Mouse (Mus musculus): ENCODE data around the gene Slc39a7.
"Not testable (repeated sequence)": the region's sequence is repeated elsewhere in the genome, so short reads cannot be mapped to it uniquely, and the experiment has no call there.

Slc39a7 gene

DNA sequence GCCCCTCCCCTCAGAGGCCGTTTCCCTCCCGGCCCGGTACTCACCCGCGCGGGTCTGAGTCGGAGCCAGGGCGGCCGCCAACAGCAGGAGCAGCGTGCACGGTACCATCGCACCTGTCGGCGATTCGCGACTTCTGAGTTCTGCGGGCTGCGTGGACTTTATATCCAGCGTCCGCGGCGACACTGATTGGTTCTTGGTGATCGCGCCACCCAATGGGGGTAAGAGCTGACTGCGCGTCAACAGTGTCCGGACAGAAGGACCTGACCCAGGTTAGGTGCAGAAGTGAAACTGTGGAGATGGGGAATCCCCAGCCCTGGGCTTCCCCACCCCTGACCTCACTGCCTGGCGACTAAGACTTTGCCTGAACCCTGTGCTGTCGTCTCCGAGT lies 31.3 kb downstream of the Slc39a7 start, which contains the start of gene H2-K1:
H2-K1 (minus strand) TSS at position 198 of the 388 bp plus-strand sequence.
- DNase-seq (ENCODE audit: inconsistent ontology term) = peak; percentile 88

DNA sequence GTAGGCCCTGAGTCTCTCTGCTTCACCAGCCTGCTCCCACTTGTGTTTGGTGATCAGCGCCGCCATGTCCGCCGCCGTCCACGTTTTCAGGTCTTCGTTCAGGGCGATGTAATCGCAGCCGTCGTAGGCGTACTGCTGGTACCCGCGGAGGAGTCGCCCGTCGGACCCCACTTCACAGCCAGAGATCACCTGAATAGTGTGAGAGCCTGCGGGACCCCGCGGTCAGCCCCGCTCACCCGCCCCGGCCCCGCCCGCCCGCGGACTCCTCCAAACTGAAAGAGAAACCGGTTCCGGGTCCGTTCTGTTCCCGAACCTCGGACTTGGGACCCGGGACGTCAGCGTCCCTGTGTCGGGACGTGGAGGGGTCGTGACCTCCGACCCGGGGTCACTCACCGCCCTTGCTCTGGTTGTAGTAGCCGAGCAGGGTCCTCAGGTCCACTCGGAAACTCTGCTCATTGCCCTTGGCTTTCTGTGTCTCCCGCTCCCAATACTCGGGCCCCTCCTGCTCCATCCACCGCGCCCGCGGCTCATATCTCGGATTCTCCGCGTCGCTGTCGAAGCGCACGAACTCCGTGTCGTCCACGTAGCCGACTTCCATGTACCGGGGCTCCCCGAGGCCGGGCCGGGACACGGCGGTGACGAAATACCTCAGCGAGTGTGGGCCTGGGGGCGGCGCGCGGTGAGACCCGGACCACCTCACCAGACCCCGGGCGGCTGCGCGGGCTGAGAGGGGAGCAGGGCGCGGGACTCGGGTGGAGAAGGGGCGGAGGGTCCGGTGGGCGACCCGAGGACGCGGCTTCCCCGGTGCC lies 31.9 kb downstream of the Slc39a7 start:
- DNase-seq (ENCODE audit: inconsistent ontology term) = peak; percentile 38

DNA sequence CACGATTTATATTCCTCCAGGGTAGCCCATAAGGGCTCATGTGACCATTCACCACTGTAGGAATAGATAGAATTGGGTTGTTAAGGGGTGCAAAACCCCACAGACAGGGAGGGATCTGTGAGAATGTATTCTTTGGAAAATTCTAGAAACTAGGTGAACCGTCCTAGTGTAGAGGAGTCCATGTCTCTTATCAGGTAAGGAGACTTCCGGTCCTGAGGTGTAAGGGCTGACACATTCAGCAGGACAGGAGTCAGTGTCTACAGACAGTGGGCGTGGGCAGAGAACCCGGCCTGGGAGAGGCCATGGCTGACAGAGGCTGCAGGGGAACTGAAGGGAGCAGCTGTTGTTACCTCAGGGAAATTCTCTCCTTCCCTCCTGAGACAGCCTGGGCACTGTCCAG lies 32.8 kb downstream of the Slc39a7 start:
- DNase-seq (ENCODE audit: inconsistent ontology term) = not testable (repeated sequence)

DNA sequence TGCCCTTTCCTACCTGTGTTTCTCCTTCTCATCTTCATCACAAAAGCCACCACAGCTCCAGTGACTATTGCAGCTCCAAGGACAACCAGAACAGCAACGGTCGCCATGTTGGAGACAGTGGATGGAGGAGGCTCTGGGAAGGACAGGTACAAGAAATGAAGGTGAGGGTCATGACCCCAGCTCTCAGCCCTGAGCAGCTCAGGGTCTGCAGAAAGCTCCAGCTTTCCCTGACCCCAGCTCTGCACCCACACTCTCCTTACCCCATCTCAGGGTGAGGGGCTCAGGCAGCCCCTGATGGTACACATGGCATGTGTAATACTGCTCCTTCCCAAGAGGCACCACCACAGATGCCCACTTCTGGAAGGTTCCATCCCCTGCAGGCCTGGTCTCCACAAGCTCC lies 34.5 kb downstream of the Slc39a7 start:
- DNase-seq (ENCODE audit: inconsistent ontology term) = not testable (repeated sequence)

DNA sequence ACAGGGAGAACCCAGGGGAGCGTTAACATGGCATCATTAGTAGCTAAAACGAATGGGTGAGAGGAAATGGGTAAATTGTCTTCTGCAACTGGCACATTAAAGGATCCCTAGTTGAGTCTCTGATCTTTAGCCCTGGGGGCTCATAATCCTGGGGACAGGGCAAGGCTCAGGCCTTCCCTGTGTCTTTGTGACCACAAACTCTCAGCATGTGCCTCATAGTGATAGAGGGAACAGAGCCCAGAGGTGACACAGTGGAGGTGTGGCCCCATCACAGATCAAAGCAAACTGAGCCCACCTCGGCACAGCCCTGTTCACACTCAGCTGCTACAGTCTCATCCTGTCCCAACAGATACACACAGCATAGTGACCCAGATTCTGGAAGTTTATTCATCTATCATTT lies 35.8 kb downstream of the Slc39a7 start:
- DNase-seq (ENCODE audit: inconsistent ontology term) = no peak

DNA sequence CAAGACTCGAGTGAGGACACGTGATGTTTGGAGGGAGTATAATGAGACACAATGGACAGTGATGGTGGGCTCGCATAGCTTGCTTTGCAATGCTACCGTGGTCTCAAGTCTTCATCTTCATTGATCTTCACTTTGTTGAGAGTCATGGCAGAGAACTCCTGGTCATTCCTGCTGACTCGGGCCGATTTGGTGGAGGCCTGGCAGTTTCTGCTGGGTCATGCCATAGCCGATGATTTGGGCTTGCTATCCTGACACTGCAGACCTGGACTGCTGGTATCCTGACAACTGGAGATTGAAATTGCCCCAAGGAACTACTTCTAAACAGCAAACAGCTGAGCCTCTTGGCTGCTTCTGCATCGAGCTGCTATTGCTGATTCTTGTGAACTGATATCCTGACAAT lies 36.5 kb downstream of the Slc39a7 start:
- no peak for DNase-seq (ENCODE audit: inconsistent ontology term)

DNA sequence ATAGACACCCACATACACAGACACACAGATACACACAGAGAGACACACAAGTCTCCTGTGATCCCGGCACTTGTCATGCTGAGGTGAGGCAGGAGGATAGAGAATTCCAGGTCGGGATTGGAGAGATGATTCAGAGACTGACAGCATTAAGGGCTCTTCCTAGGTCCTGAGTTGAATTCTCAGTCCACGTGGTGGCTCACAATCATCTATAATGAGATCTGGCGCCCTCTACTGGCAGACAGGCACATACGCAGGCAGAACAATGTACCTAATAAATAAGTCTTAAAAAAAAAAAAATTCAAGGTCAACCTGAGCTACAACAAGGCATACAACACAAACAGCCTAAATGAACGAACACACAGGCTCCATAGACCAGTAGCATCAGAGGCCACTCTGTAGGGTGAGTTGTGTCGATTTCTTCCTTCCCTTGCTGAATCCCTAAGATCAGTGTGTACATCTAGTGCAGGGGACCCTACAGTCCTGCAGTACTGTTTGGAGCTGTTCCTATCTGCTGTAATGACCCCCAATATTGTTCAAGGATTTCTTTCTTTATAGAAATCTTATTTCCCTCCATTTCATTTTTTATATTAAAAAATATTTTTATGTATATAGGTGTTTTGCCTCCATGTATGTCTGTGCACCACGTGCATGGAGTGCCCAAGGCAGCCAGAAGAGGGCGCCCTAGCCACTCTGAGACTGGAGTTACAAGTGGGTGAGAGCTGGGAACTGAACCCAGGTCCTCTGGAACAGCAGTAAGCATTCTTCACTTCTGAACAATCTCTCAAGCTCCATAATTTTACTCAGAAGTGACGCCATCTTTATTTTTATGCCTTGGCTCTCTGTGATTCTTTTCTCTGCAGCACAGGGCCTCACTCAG lies 39.5 kb downstream of the Slc39a7 start:
- peak; percentile 38 for DNase-seq (ENCODE audit: inconsistent ontology term)

DNA sequence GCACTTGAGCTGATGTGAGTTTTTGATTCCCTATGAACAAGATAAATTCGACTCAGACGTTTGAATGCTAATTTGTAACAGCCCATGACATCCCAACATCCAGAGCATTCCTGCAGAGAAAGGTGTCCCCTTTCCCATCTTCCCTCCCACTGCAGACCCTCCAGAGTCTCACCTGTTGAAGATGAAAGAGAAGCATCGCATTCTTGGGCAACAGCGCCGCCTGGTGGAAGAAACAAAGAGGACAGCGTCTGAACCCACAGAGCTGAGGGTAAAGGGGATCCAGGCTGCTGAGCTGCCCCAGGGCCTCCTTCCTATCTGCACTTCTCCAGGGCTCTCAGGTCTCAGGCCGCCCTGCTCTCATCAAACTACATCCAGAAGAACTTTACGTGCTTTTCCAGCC lies 49.3 kb downstream of the Slc39a7 start:
- DNase-seq (ENCODE audit: inconsistent ontology term) = peak; percentile 10

DNA sequence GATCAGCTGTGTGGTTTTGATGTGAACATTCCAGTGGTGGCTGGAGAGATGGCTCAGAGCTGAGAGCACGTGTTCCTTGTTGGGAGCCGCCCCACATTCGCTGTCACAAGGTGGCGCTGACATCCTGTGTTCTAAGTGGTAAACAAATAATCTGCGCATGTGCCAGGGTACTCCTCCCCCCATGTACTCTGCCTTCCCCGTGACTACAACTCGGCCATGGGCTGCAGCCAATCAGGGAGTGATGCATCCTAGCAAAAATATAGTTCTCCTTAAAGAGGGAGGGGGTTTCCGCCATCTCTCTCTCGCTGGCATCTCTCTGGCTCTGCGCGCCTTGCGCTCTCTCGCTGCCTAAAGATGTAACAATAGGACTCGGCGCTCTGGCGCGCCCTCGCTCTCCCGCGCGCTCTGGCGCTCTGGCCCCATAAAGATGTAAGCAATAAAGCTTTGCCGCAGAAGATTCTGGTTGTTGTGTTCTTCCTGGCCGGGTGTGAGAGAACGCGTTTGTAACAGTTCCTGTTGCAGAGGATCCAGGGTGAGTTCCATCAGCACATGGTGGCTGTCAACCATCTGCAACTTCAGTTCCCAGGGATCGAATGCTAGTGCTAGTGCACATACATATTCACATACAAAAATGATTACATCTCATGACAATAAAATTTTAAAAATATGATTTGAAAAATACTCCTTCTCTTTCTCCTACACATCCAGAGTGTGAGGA lies 50.1 kb downstream of the Slc39a7 start:
- peak; percentile 97 for DNase-seq (ENCODE audit: inconsistent ontology term)

DNA sequence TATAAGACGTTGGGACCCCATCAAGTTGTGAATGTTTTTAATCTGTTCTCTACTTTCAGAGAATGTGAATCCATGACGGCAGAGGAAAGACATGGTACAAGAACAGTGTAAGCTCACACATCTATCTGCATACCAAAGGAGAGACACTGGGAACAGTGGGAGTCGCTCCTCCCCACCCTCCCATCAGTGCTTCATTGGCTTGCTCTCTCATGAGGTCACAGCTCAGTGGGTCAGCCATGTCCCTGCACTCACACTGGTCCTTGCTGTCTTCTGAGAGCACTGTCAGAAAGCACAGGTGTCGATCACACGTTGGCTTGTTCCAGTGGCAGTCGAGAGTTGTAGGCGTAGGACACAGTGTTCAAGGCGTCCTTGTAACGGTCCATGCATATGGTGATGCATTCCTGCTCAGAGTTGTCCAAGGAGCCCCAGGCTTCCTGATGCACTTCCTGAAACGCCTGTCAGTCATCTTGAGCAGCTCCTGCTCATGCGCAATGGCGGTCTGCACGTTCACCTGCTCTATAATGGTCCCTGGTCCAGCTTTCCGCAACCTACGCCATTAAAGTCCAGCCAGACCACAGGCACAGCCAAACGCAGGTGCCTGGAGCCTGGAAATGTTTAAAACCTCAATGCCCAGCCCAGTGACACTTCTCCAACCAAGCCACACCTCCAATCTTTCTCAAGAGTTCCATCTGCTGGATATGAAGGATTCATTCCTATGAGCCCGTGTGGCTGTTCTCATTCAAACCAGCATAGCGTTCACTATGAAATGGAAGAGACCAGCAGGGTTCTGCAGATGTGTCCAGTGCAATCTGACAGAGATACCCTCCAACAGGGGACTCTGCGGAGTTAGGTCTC lies 51.1 kb downstream of the Slc39a7 start:
- no peak for DNase-seq (ENCODE audit: inconsistent ontology term)

DNA sequence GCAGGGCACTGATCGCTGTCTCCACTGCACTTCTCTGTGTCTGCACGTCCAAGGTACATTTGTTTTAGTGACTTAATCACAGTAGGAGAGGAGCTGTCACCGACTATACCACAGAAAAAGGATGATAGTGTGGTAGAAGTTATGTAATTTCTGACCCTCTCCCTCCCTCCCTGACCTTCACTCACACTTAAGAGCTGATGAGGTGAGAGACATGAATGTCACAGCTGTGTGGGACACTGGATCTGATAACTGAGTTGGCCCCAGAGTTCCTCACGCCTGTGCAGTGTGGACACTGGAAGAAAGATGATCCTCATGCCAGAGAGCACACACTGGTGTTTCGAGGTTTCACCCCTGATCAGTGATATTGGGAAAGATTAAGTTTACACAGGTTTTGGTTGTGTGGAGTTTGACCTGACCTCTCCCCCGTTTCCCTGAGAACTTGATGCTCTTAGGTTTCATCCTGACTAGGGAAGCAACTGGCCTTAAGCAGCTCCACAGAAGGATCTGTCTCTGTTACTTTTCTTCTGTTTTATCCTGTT lies 51.9 kb downstream of the Slc39a7 start:
- DNase-seq (ENCODE audit: inconsistent ontology term) = no peak

DNA sequence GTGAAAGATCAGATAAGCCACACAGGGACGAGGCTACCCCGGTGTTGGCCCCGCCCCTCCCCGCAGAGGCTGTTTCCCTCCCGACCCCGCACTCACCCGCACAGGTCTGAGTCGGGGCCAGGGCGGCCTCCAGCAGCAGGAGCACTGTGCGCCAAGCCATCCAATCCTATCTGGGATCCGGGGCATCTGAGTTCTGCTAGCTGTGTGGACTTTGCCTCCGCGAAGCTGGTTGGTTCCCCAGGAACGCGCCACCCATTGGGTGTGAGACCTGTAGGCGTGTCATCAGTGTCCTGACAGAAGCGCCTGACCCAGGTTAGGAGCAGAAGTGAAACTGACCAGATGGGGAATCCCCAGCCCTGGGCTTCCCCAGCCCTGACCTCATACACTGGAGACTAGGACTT lies 52.9 kb downstream of the Slc39a7 start:
- DNase-seq (ENCODE audit: inconsistent ontology term) = peak; percentile 78
